Mouse (Mus musculus) left cerebral cortex, adult 2 months (tissue): ENCODE results near the gene Slc30a10. TPM values are rescaled to one million over a fixed set of nuclear protein-coding genes. Genes with fewer than 3 reads are reported as not detected.

Experiments used
- DNase-seq, 2 experiments: peaks; one replicate each; pipeline ENCODE4 v3.0.0; 2021 to 2022; ENCODE audit warnings: low spot score in 2 of 2, mixed read lengths in 1 of 2; ENCODE audit errors: extremely low spot score in 1 of 2
- H3K27ac ChIP-seq: fragments of 200-600 bp; 2 replicates; pipeline ENCODE4 v1.8.1; 2022
- H3K4me3 ChIP-seq: fragments of 200-600 bp; 2 replicates; pipeline ENCODE4 v1.8.1; 2022
- CTCF ChIP-seq: fragments of 200-600 bp; IDR thresholded peaks from 2 replicates; pipeline ENCODE4 v1.8.1; 2022; ENCODE audit warnings: antibody characterized with exemption, mild to moderate bottlenecking, moderate library complexity
- intact Hi-C: fragments of 180-260 bp; cut with DNase I; formaldehyde crosslinking; loops from one replicate; pipeline ENCODE4 v1.15.1; 2025
- total RNA-seq, 2 experiments: library from RNA; stranded (reverse); gene quantifications; 2 replicates each; pipeline ENCODE4 v1.2.3; 2021

Gene Slc30a10
- total RNA-seq, 2 experiments from 2014 or later = 7.5 to 8.3 TPM

DNA sequence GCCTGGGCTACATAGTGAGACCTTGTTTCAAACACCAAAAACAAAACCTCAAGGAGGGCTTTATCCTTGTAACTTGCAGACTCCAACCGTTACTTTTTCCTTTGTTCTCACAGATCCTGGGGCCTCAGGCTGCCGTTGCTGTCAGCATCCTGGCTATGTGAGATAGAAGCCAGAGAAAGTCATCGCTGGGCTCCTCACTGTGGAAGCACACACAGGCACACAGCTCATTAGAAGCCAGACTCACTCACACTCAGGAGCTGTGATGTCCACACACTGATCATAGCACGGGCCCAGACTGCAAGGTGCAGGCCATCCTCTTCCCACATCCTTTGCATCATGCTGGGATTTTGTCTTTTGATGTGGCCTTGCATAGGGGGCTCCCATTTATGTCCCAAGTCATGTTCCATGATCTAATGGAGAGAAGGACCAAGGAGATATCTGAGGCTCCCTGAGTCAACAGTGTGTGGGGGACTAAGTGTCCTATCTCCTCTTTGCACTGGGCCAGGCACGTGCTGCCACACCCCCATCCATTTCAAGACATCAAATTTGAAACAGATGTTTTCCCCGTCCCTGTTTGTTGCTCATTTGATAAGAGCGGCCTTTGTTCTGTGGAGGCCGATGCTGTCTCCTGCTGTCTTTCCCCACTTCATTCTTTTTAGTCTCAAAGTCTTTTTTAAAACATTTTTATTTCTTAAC, 17.5 kb downstream of the Slc30a10 start:
- no peak overlapping the region for H3K4me3 ChIP-seq
- no peak for DNase-seq
- H3K27ac ChIP-seq = no peak overlapping the region
- TF ChIP-seq CTCF = no peak
- intact Hi-C loops = no loop called here

DNA sequence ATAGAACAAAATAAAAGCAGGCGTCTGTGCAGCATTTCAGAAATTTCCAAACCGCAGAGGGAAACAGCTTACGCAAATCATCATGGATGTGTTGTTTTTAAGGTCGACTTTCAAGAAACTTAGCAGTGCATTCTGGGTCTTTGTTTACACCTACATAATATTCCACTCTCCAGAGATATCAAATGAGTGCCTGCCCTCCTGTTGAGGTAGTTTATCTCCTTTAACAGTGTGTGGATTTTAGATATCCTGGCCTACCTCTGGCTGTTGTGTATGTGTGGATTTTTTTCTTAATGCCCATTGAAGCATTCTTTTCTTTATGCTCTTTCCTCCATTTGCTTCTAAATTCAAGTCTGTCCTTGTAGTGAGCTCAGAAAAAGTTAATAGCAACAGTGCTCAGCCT, 18.1 kb downstream of the Slc30a10 start:
- no peak overlapping the region for H3K27ac ChIP-seq
- no peak for DNase-seq
- intact Hi-C loops = no loop called here
- no peak for TF ChIP-seq CTCF
- H3K4me3 ChIP-seq = no peak overlapping the region

DNA sequence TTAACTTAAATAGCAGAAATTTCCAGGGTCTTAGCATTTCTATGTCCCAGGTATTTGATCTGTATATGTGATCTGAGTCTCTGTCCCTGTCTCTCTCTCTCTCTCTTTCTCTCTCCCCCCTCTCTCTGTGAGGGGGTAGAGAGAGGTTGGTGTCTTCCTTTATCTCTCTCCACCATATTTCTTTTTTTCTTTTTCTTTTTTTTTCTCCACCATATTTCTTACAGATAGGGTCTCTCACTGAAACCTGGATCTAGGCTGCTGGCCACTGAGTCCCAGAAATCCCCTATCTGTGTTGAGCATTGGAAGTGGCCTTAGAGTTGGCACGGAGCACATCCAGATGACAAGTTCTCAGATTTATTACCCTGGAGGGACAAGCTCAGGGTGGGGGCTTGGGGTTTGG, 18.8 kb downstream of the Slc30a10 start:
- Histone ChIP-seq H3K4me3 (no peak overlapping the region), H3K27ac (no peak overlapping the region)
- intact Hi-C loops = no loop called here
- no peak for TF ChIP-seq CTCF
- DNase-seq = no peak

DNA sequence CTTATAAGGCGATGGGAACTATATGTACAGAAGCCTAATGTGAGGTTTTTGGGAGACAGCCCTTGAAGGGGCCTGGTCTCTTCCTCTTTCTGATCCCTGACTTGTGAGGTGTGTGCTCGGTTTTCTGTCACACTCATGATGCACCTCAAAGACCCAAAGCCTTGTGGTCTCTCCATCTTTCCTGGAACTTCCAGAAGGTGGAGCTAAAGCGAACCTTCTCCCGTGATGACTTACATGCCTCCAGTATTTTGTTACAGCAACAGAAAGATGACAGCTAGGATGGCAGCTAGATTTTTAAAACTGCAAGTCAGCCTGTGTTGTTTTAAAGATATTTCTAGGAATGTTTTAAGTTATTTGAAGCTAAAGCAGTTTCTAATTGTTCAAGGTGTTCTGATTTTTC, 25.2 kb downstream of the Slc30a10 start:
- no peak for TF ChIP-seq CTCF
- Histone ChIP-seq H3K27ac (no peak overlapping the region), H3K4me3 (no peak overlapping the region)
- no peak for DNase-seq
- intact Hi-C loops = no loop called here

DNA sequence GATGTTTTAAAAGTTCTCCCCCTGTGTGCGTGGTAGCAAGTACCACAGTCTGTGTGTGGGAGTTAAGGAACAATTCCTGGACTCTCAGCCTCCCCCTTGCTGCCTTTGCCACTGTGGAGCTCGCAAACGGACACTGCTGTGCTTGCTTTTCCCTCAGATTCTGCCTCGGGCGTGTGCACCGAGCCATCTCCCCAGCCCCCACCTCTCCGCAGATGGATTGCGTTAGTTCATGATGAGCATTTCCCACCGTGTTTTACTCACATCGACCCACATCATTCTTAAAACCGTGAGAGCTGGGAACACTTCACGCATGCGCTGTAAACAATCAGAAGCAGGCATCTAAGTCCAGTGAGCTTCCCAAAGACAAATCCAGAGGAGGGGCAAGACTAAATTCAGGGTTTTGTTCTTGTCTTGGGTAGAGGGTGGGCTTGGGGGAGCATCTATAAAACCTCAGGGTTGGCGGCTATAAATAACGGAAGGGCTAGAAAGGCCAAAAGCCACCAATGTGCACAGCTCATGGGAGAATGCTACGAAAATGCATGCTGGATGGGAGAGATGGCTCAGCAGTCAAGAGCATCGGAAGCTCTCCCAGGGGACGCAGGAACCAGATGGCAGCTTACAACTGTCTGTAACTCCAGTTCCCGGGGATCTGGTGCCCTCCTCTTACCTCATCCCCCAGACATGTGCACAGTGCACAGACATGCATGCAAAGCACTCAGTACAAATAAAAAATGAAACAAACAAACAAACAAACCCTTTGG, 27.5 kb downstream of the Slc30a10 start:
- no peak for TF ChIP-seq CTCF
- Histone ChIP-seq H3K4me3 (peak overlapping the region; percentile 11; the same call in 1 of the 2 replicates), H3K27ac (peak overlapping the region; percentile 28; the same call in 1 of the 2 replicates)
- DNase-seq = peak; percentile 16 to 43
- intact Hi-C loops = no loop called here

DNA sequence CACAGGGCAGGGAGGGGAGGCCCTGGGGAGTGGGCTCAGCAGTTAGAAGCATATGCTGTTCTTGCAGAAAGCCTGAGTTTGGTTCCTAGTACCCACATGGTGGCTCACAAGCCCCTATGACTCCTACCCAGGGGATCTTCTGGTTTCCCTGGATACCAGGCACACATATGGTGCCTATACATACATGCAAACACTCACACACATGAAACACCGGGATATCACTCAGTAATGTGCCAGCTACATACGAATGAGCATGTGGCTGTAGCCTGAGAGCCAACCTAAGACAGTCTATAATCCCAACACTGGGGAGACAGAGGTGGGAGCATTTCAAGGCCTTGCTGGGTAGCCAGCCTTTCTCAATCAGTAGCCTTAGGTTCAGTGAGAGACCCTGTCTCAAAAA, 28.1 kb downstream of the Slc30a10 start:
- no peak for DNase-seq
- no peak for TF ChIP-seq CTCF
- intact Hi-C loops = no loop called here
- no peak overlapping the region for H3K4me3 ChIP-seq
- H3K27ac ChIP-seq = 0 out of 2 replicates have a peak overlapping the region, but pooled peaks have one; percentile 28

DNA sequence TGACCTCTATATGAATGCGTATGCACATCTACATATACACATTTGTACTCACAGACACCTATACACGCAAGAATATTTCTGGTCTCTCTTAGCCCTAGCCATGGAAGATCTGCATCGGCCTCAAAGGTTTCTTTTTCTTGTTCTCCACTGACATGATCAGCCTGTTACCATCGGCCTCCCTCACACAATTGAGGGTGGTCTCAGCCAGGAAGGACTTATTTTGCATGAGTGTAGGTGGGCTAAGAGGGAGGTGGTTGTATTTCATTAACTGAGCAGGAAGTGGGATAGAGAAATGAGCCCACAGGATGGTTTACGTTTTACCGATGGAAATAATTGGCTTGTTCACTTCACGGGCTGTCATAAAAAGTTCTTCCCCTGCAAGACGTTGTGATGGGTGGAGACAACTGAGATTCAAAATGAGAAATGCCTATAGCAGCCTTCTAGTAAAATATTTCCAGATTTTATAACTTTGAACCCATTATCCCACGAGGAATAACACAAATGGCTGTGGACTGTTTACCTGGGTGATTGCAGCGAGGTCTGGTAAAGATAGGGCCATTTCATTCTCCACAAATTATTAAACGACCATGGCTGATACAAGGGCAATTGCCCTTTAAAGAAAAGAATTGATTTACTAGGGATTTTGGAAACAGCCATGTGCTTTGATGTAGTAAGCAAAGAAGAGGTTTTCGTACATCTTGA, 28.9 kb downstream of the Slc30a10 start:
- intact Hi-C loops = no loop called here
- Histone ChIP-seq H3K27ac (no peak overlapping the region), H3K4me3 (no peak overlapping the region)
- DNase-seq = no peak
- TF ChIP-seq CTCF = no peak

DNA sequence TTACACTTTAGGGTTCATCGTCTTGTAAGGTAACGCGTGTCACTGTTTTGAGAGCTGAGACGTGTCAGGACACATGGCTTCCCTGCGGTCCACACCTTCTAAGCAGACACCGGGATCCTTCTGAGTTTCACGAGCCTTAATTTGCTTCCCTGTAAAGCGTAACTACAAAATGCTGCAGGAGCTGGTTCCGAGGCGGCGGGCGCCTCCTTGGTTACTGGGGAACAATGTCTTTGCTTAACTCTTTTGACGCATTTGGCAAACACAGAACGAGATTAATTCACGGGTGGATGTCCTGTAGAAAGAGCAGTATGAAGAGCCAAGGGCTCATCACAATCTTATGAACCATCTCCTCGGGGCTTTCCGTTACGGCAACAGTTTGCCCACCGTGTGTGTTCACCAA, 29.6 kb downstream of the Slc30a10 start:
- H3K27ac ChIP-seq = no peak overlapping the region
- peak; percentile 9 to 15 for DNase-seq
- intact Hi-C loops = no loop called here
- H3K4me3 ChIP-seq = no peak overlapping the region; the same call in 1 of the 2 replicates
- no peak for TF ChIP-seq CTCF

DNA sequence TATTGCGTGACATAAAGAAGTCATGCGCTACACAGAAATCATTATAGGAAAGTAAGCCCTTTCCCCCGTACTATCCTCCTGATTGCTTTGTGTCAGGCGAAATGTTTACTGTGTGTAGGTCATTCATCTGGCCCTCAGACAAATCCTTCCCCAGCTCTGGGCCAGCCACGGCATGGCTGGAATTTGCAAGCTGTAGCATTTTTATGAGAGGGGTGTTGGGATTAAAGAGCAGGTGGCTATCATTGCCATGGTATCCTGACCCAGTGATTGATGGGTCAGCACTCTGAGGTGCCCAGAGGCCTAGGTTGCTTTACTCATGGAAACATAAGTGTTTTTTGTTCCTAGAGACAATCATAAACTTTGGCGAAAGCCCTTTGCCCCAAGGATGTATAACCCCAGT, 35.2 kb downstream of the Slc30a10 start:
- no peak overlapping the region for H3K4me3 ChIP-seq
- TF ChIP-seq CTCF = no peak
- intact Hi-C loops = no loop called here
- no peak for DNase-seq
- no peak overlapping the region for H3K27ac ChIP-seq

DNA sequence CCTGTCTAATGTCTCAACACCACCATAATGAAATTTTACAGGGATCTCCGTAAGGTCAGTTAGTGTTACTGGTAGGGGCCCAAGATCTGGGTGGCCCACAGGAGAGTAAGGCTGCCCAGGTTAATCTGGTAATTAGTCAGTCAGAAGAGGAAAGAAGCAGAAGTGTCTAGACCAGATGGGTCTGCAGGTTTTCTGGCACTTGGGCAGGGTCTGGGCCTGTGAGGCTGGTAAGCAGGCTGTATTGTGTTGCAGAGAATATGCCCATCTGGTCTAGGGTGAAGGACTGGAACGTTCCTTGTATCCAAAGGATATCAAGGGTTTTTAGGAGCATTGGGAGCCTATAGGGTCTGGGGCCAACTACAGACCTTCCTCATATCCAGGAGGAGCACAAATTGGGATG, 36.0 kb downstream of the Slc30a10 start:
- intact Hi-C loops = no loop called here
- no peak for DNase-seq
- TF ChIP-seq CTCF = no peak
- H3K4me3 ChIP-seq = no peak overlapping the region
- H3K27ac ChIP-seq = no peak overlapping the region

DNA sequence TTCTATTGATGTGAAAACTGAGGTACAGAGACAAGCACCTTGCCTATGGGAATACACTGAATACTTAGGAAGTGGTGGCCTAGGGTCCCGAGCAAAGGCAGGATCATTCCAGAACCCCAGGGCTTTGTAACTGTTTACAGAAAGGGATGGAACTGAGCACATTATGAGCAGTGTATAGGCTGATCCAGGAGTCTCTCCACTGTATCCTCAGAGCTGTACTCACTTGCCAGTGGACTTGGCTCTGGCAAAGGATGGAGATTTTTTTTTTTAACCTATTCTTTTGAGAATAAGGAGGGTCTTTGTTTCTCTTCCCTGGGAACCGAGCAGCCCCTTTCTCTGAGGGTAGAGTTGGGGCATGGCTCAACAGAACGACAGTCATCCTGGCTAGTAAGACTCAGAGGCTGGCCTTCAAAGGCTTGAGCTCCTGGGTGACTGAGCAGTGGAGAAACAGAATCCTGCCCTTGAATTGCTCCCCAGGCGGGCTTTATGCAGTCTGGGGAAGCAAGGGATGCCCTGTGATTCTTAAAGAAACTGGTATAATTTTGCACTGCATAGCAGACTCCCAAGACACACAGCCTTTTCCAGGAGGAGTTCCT, 38.9 kb downstream of the Slc30a10 start:
- TF ChIP-seq CTCF = no peak
- DNase-seq = peak in 1 of 2 experiments; percentile 18
- peak overlapping the region; percentile 55; the same call in 1 of the 2 replicates for H3K27ac ChIP-seq

More for the DNA sequence above, 38.9 kb downstream of the Slc30a10 start:
- intact Hi-C loops = no loop called here
- H3K4me3 ChIP-seq = no peak overlapping the region
